Mouse (Mus musculus) hindbrain, embryonic 10.5 days (tissue): ENCODE results near the gene Micu1. TPM values are rescaled to one million over a fixed set of nuclear protein-coding genes. Genes with fewer than 3 reads are reported as not detected.
A peak's percentile ranks its signal among the peaks of the same experiment; 100 is the strongest.

Experiments used
- DNase-seq: peaks from one replicate; pipeline ENCODE4 v3.0.0-alpha.2; 2017; ENCODE audit warnings: low spot score
- H3K27ac ChIP-seq: fragments of 300-500 bp; sonication (generic); 2 replicates; pipeline ENCODE4 v1.5.1; 2016; ENCODE audit warnings: mild to moderate bottlenecking, moderate library complexity
- H3K27me3 ChIP-seq: fragments of 300-500 bp; sonication (generic); 2 replicates; pipeline ENCODE4 v1.6.1; 2016; ENCODE audit warnings: mild to moderate bottlenecking; ENCODE audit not compliant: poor library complexity, insufficient read depth, severe bottlenecking
- H3K36me3 ChIP-seq: fragments of 300-500 bp; sonication (generic); 2 replicates; pipeline ENCODE4 v1.6.1; 2016; ENCODE audit warnings: mild to moderate bottlenecking, moderate library complexity
- H3K4me1 ChIP-seq: fragments of 300-500 bp; sonication (generic); replicated peaks from 2 replicates; pipeline ENCODE4 v1.6.1; 2016; ENCODE audit warnings: mild to moderate bottlenecking
- H3K4me3 ChIP-seq: fragments of 300-500 bp; sonication (generic); 2 replicates; pipeline ENCODE4 v1.5.1; 2016; ENCODE audit warnings: mild to moderate bottlenecking, moderate library complexity
- H3K9me3 ChIP-seq: fragments of 300-500 bp; sonication (generic); 2 replicates; pipeline ENCODE4 v1.6.1; 2016; ENCODE audit warnings: mild to moderate bottlenecking, moderate library complexity
- WGBS: fragments of 180-500 bp; shearing (Covaris S2); methylation state at CpG from one replicate; pipeline ENCODE4 v1.1.7; 2016; 5-methylcytosine and 5-hydroxymethylcytosine counted together
- polyA plus RNA-seq: library from polyadenylated mRNA; unstranded; fragments of >200 nt; fragmentation: Nextera tagmentation; extraction: Ambion mirVana; gene quantifications from 2 replicates; pipeline ENCODE4 v1.2.1, GENCODE M21; 2016

Gene Micu1
- polyA plus RNA-seq, 1 experiment from 2014 or later: 63.9 TPM

DNA sequence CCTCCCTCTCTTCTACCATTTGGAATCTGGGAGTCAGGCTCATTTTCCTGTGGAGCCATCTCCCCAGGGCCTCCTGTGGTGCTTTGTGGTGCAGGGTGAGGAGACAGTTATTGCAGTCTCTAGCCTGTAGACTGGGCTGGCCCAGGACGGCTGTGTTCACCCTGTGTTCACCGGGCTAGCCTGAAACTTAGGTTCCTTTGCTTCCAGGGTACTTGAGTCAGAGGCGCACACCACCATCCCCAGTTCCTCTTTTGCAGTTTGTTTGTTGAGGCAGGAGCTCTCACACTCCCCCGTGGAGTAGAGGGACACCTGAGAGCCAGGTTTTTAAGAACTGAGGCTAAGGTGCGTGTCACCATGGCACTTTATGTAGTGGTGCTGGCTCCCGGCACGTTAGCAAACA is 187.1 kb downstream of the Micu1 start:
- H3K36me3 ChIP-seq: peaks cover 67% of the 10 kb centered on the region
- no peak overlapping the region for H3K27ac ChIP-seq
- no peaks in the 10 kb centered on the region for H3K27me3 ChIP-seq
- no peaks in the 10 kb centered on the region for H3K9me3 ChIP-seq
- no peak overlapping the region for H3K4me3 ChIP-seq
- peaks cover 17% of the 10 kb centered on the region for H3K4me1 ChIP-seq
- 88% methylated on average over 7 of the region's 7 CpGs for WGBS
- no peak for DNase-seq

- no peaks in the 10 kb centered on the region for H3K27me3 ChIP-seq
- H3K27ac ChIP-seq: peak overlapping the region; percentile 69
- peaks cover 67% of the 10 kb centered on the region for H3K36me3 ChIP-seq
These were observed 187.9 kb downstream of the Micu1 start for GRCm38 (mm10) chr10:59889953-59890751.

GRCm38 (mm10) chr10:59892977-59893376 is 190.7 kb downstream of the Micu1 start:
- H3K27me3 ChIP-seq: no peaks in the 10 kb centered on the region
- no peak overlapping the region for H3K4me3 ChIP-seq
- DNase-seq: peak; percentile 73
- 53% methylated on average over 6 of the region's 6 CpGs for WGBS
- H3K9me3 ChIP-seq: no peaks in the 10 kb centered on the region
- H3K27ac ChIP-seq: peak overlapping the region; percentile 76
- H3K4me1 ChIP-seq: peaks cover 51% of the 10 kb centered on the region
- H3K36me3 ChIP-seq: peaks cover 85% of the 10 kb centered on the region

More at GRCm38 (mm10) chr10:59889953-59890751, 187.9 kb downstream of the Micu1 start:
- peaks cover 24% of the 10 kb centered on the region for H3K4me1 ChIP-seq
- no peaks in the 10 kb centered on the region for H3K9me3 ChIP-seq
- H3K4me3 ChIP-seq: no peak overlapping the region
- WGBS: 81% methylated on average over 15 of the region's 15 CpGs
- DNase-seq: no peak

- H3K36me3 ChIP-seq: peaks cover 85% of the 10 kb centered on the region
- H3K4me3 ChIP-seq: no peak overlapping the region
- H3K4me1 ChIP-seq: peaks cover 64% of the 10 kb centered on the region
- H3K27ac ChIP-seq: peak overlapping the region; percentile 76
- 82% methylated on average over 25 of the region's 25 CpGs for WGBS
- DNase-seq: peak; percentile 87
- no peaks in the 10 kb centered on the region for H3K9me3 ChIP-seq
- no peaks in the 10 kb centered on the region for H3K27me3 ChIP-seq
These were observed 192.2 kb downstream of the Micu1 start for GRCm38 (mm10) chr10:59894251-59895160.

- H3K27ac ChIP-seq: peak overlapping the region; percentile 95
- no peak for DNase-seq
- 95% methylated on average over 17 of the region's 17 CpGs for WGBS
- peaks cover 67% of the 10 kb centered on the region for H3K4me1 ChIP-seq
- no peaks in the 10 kb centered on the region for H3K9me3 ChIP-seq
- no peaks in the 10 kb centered on the region for H3K27me3 ChIP-seq
- no peak overlapping the region for H3K4me3 ChIP-seq
- H3K36me3 ChIP-seq: peaks cover 75% of the 10 kb centered on the region
These were observed 193.3 kb downstream of the Micu1 start for GRCm38 (mm10) chr10:59895460-59896186.

DNA sequence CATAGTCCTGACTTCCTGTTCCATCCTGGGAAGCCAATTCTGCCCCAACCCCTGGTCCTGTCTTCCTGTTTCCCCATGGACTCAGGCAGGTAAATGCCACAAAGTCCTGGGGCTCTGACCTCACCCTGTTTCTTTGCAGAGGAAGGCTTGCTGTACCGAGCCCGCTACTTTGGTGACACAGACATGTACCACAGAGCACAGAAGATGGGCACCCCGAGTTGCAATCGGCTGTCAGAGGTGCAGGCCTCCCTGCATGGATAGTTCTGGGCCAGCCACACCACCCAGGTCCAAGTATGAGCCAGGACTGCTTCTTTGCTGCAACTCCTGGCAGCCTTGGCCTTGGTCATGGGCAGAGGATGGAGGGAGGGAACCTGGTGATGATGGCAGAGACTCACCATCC is 193.9 kb downstream of the Micu1 start:
- no peaks in the 10 kb centered on the region for H3K9me3 ChIP-seq
- H3K36me3 ChIP-seq: peaks cover 69% of the 10 kb centered on the region
- no peaks in the 10 kb centered on the region for H3K27me3 ChIP-seq
- 96% methylated on average over 4 of the region's 4 CpGs for WGBS
- H3K4me3 ChIP-seq: no peak overlapping the region
- peaks cover 71% of the 10 kb centered on the region for H3K4me1 ChIP-seq
- H3K27ac ChIP-seq: peak overlapping the region; percentile 95
- no peak for DNase-seq

DNA sequence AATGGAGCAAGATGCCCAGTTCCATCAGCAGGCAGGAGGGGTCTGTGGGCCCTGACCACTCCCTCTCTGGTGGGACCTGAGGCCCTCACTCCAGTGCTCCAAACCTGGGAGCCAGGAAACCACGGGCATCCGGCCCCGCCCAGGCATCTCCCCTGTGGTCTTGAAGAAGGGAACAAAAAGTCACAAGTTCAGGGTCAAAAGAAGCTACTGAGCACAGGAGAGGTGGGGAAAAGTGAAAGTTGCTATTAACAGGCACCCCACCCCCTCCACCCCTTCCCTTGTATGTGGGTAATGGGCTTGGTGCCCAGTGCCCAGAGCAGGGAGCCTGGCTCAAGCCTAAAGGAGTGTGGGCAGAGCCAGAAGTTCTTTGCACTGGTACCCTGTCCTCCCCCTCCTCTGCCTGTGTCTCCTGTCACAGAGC is 194.6 kb downstream of the Micu1 start:
- Histone ChIP-seq H3K36me3 (peaks cover 62% of the 10 kb centered on the region), H3K4me1 (peaks cover 78% of the 10 kb centered on the region)
- DNase-seq: no peak

DNA sequence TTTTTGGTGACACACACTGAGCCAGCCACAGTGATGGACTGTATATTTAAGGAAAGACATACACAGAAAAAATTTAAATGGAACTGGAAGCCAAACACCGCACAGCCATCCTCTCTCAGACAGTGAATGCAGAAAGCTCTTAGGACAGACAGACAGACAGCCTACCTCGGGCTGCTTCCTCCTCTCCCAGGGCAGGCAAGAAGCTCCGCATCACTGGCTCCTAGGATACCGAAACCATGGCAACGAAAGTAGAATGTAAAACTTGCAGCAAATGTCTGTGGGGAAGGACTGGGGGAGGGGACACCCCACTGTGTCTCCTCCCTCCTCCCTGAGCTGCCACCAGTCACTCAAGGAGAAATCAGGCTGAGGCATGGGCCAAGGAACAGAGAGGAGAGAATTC is 195.2 kb downstream of the Micu1 start:
- Histone ChIP-seq H3K9me3 (no peaks in the 10 kb centered on the region), H3K4me3 (peak overlapping the region; percentile 32), H3K27me3 (no peaks in the 10 kb centered on the region), H3K4me1 (peaks cover 84% of the 10 kb centered on the region), H3K36me3 (peaks cover 56% of the 10 kb centered on the region), H3K27ac (peak overlapping the region; percentile 95)
- DNase-seq: peak; percentile 86
- 19% methylated on average over 5 of the region's 5 CpGs for WGBS

More for the DNA sequence above, 194.6 kb downstream of the Micu1 start:
- Histone ChIP-seq H3K9me3 (no peaks in the 10 kb centered on the region), H3K4me3 (peak overlapping the region; percentile 32), H3K27me3 (no peaks in the 10 kb centered on the region), H3K27ac (peak overlapping the region; percentile 95)
- 46% methylated on average over 3 of the region's 3 CpGs for WGBS

DNA sequence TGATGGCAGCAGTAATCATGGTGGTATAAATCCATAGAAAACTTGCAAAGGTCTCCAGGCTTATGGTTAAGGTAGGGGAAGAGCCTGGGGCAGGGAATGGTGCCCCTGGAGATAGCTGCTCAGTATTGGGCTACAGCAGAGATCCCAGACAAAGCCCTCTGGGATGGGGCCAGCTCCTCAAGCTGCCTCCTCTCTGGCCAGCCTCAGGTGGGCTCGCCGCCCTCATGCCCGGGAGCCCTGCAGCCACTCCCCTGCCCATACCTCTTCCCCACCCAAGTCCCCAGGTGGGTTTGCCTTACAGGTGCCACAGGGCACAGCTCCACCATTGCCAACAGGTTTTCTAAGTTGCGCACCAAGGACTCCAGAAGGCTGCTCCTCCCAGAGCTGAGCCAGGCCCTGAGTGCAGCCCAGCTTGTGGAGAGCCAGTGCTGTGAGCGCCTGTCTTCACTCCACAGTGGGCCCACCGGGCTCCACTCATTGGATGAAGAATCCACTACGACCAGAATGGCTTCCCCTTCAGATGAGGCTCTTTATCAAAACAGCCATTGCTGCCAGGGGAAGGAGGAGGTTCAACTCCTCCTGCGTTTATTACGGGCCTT is 196.0 kb downstream of the Micu1 start:
- Histone ChIP-seq H3K36me3 (peaks cover 48% of the 10 kb centered on the region), H3K27me3 (no peaks in the 10 kb centered on the region), H3K4me1 (peaks cover 91% of the 10 kb centered on the region), H3K27ac (peak overlapping the region; percentile 95), H3K9me3 (no peaks in the 10 kb centered on the region), H3K4me3 (peak overlapping the region; percentile 26)
- WGBS: 65% methylated on average over 9 of the region's 9 CpGs
- DNase-seq: no peak

- DNase-seq: no peak
- peak overlapping the region; percentile 95 for H3K27ac ChIP-seq
- no peaks in the 10 kb centered on the region for H3K9me3 ChIP-seq
- peaks cover 97% of the 10 kb centered on the region for H3K4me1 ChIP-seq
- peak overlapping the region; percentile 38 for H3K4me3 ChIP-seq
- H3K36me3 ChIP-seq: peaks cover 42% of the 10 kb centered on the region
- H3K27me3 ChIP-seq: no peaks in the 10 kb centered on the region
- WGBS: 39% methylated on average over 2 of the region's 2 CpGs
These were observed 196.7 kb downstream of the Micu1 start for GRCm38 (mm10) chr10:59898935-59899334.

GRCm38 (mm10) chr10:59899341-59900173 is 197.3 kb downstream of the Micu1 start:
- Histone ChIP-seq H3K36me3 (peaks cover 35% of the 10 kb centered on the region), H3K27ac (peak overlapping the region; percentile 95), H3K9me3 (no peaks in the 10 kb centered on the region), H3K4me1 (peaks cover 95% of the 10 kb centered on the region), H3K27me3 (no peaks in the 10 kb centered on the region), H3K4me3 (peak overlapping the region; percentile 38)
- DNase-seq: peak; percentile 91
- 7% methylated on average over 21 of the region's 21 CpGs for WGBS
